Mouse (Mus musculus): Measurements from ENCODE around the gene Zmynd19.
"Not testable (repeated sequence)": the region's sequence is repeated elsewhere in the genome, so short reads cannot be mapped to it uniquely, and the experiment has no call there.

Zmynd19 gene

DNA sequence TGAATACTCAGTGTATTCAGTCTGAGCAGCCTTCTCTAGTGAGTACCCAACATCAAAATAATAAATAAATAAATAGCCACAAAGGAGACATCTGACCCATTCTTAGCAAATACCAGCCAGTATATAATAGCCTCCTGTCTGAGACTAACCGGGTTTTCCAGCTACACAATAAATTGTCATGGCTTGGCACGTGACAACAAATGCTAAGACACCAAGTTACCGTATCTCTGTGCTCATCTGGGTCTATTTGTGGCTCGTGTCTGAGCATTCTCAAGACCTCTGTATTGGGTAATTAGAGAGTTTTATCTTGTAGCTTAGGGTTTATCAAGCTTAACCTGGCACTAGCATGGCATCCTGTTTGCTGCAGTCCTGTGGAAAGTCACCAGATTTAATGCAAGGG lies 7.5 kb upstream of the Zmynd19 start:
- no peak for DNase-seq (ENCODE audit: low spot score)

DNA sequence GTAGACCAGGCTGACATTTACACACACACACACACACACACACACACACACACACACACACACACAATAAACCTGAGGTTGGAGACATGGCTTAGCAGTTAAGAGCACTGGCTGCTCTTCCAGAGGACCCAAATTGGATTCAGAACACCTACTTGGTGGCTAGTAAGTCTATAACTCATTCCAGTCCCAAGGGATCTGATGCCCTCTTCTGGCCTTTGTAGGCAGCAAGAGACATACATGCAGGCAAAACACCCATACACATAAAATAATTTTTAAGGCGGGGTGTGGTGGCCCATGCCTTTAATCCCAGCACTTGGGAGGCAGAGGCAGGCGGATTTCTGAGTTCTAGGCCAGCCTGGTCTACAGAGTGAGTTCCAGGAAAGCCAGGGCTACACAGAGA lies 5.3 kb upstream of the Zmynd19 start:
- peak; percentile 41 for DNase-seq (ENCODE audit: low spot score)

DNA sequence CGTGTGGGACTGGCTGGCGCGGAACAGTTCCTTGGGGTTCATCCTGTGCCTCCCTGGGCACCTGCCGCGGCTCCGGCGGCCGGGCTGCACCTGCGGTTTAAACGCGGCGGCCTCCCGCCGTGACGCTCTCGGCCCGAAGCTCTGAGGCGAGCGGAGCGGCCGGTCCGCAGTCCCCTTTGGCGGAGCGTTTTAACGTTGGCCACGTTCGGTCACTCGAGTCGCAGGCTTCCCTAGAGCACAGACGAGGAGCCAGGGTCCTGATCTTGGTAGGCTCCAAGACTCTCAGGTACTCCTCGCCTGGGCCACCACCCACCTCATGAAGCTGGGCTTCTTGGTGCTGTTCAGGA lies 570 bp downstream of the Zmynd19 start:
- DNase-seq (ENCODE audit: low spot score) = no peak

GRCm38 (mm10) chr2:24952537-24953055 lies 3.0 kb downstream of the Zmynd19 start:
- DNase-seq (ENCODE audit: low spot score) = no peak

DNA sequence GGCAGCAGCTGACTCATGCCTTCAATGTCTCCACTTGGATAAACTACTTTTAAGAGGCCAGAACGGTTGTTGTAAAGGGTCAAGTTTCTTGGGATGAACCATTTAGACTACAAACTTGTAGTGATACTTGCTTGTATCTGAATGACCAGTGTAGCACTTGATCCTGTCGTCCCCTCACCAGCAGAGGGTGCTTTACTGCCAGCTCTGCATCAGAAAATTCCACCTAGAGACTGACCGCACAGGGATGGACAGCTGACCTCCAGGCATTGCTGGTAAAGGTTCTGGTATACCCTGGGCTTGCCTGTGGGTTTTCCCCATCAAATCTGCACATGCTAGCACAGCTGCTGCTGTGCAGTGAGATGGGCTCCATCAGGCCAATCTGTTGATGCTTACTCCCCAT lies 11.3 kb downstream of the Zmynd19 start:
- DNase-seq (ENCODE audit: low spot score) = peak; percentile 23

GRCm38 (mm10) chr2:24962304-24963000 lies 12.9 kb downstream of the Zmynd19 start, which contains the start of gene Dph7:
Gene Dph7 (plus strand): TSS chr2:24962400.
- peak; percentile 88 for DNase-seq (ENCODE audit: low spot score)

GRCm38 (mm10) chr2:24970386-24970785 lies 20.8 kb downstream of the Zmynd19 start:
- DNase-seq (ENCODE audit: low spot score) = no peak

DNA sequence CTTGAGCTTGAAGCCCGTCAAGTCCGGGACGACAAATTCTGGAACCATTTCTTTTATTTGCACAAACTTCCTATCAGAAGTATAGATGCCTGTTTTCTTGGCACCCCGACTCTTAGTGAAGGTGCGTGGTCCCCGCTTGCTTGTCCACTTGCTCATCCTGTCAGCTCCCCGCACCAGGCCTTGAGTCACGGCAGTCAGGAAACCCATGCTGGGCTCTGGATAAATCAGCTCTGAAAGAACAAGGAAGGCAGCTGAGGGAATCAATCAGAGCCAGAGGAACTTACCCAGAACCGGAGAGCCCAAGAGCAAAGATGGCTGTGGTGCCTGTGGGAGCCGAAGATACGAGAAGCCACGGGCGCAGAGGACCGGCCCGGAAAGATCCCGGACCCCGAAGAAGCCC lies 24.9 kb downstream of the Zmynd19 start:
- DNase-seq (ENCODE audit: low spot score) = not testable (repeated sequence)

DNA sequence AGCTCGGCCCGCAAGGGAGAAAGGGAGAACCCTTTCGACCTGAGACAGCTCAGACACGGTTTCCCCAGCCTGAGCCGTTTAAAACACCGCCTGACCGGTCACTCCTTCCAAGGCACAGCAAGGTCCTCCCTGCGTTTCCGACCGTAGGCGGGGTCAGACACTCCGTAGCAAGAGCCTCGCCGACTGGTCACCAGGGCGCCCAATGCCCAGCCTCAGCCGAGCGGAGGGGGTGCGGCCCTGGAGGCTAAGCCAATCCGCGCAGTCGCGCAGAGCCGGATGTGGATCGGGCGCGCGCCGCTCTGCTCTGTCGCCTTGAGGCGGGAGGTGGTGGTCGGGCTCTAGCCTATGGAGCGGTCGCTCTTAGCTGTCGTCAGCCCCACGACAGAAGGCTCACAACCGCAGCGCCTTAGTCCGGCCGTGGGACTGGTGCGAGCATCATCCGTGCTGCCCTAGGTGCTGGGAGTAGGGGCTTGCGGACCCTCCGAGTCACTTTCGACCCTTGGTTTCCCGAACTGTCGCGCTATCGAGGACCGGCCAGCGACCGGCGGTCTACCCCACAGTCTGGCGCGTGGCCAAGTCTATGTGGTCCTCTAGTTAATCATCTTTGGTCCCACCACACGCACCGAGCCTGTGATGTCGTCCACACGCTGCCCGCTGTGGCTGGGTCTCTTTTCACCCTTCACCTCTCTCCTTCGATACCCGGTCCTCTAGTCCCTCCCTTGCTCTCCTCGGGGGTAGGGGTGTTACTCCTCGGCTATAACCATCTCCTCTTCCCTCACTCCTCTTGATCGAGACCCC lies 25.5 kb downstream of the Zmynd19 start, which contains the start of gene Mrpl41:
Mrpl41 (minus strand) TSS at position 193 of the 798 bp plus-strand sequence.
- DNase-seq (ENCODE audit: low spot score) = peak; percentile 97

GRCm38 (mm10) chr2:24975704-24976297 lies 26.2 kb downstream of the Zmynd19 start, which contains the start of gene Pnpla7:
Gene Pnpla7 (plus strand): TSS chr2:24976033.
- DNase-seq (ENCODE audit: low spot score) = peak; percentile 79

DNA sequence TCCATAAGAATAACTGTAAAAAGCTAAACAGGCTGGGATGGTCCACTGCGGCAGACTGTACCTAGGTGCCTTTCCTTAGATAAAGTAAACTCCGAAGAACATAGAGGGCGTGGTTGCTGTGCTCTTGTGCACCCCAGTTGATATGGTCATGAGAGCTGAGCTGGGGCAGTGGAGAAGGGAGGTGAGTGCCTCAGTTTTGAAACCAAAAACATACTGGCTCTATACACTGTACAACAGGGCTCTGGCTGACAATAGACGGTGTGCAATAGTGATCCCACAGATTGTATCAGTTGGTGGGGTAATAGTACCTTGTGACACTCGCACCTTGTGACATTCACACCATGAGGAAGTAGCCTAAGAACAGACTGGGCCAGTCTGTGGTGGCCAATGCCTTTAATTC lies 27.4 kb downstream of the Zmynd19 start:
- DNase-seq (ENCODE audit: low spot score) = no peak

GRCm38 (mm10) chr2:24987762-24988161 lies 38.2 kb downstream of the Zmynd19 start:
- DNase-seq (ENCODE audit: low spot score) = no peak

DNA sequence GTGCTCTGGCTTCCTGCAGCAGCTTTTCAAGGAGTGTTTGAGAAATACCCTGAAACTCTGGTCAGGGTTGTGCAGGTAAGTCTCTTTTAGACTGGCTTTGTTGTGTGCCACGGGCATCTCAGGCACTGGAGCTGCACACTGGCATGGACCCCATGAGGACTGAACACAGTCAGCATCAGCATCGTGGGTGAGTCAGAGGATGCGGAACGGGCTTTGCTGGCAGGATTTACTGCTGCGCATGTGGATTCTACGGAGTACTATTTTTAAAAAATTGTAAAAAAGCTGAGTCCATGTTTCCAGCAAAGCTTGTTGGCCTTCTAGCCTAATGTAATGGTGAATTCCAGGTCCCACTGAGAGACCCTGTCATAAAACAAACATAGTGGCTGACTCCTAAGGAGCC lies 45.7 kb downstream of the Zmynd19 start:
- DNase-seq (ENCODE audit: low spot score) = no peak

DNA sequence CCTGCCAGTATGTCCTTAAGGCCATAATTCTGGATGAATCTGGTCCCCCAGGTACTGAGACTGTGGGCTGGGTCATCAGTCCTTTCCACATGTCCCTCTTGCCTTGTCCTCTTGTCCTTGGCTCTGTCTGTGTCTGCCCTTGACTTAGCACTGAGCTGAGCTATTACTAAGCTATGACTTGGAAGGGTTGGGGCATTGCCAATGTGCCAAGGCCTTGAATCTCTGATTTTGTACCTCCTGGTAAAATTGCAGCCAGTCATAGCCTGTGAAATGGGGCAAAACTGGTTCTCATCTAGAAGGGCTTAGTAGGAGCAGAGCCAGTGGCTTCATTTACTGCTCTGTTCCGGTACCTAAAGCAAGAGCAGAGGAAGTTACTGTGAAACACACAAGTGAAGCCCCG lies 46.9 kb downstream of the Zmynd19 start:
- no peak for DNase-seq (ENCODE audit: low spot score)

- DNase-seq (ENCODE audit: low spot score) = peak; percentile 41
Measured at GRCm38 (mm10) chr2:25000544-25001235, 51.1 kb downstream of the Zmynd19 start.

DNA sequence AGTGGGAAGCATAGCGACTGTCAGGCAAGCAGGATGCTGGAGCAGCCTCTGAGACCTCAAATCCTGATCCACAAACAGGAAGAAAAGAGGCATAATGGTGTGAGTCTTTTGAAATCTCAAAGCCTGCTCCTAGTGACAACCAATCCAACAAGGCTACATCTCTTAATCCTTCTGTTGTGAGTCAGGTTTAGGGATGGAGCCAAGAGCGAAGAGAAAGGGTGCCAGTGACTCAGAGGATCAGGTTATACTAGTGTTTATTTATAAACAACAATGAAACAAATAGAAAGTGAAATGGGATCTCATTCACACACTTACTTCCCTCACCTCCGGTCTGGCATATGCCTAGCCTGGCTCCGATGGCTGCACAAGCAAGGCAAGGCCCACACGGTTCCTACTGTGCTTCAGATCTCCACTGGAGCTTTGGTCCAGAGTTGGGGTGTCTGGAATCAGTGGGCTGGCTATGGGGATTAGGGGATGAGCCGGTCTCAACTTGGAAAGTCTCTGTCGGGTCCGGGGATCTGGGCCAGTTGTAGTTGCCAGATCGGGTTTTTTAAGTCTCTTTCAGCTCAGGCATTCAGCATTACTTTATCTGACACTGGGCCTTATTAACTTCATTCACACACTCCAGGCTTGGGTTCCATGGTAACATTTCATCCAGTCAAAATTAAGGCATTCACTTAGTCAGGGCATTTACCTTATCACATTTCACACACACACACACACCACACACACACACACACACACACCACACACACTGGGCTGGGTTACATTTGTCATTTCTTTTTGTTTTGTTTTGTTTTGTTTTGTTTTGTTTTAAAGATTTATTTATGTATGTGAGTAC lies 54.6 kb downstream of the Zmynd19 start:
- no peak for DNase-seq (ENCODE audit: low spot score)

GRCm38 (mm10) chr2:25006767-25007166 lies 57.2 kb downstream of the Zmynd19 start:
- DNase-seq (ENCODE audit: low spot score) = no peak

DNA sequence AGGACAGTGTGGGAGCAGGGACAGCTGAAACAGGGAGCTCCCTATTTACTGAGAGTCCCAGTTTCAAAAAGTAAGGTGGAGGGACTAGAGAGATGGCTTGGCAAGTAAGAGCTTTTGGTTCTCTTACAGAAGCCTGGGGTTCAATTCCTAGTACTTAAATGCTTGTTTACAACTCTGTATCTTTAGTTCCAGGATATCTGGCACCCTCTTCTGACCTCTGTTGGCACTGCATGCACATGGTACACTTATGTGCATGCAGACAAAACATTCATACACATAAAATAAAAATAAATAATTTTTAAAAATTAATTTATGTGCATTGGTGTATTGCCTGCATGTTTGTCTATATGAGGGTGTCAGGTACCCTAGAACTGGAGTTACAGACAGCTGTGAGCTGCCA lies 58.7 kb downstream of the Zmynd19 start:
- no peak for DNase-seq (ENCODE audit: low spot score)

Measured in urinary bladder, postnatal 14 days (tissue).